Mouse (Mus musculus) thymus, adult 2 months (tissue): ENCODE measurements around the gene Olfr801.

Experiments
- CTCF ChIP-seq: fragments of 200-500 bp; IDR thresholded peaks from 2 replicates; pipeline ENCODE4 v1.5.1; 2012; ENCODE audit warnings: mild to moderate bottlenecking, control low read depth, low read length, moderate library complexity, borderline replicate concordance; ENCODE audit not compliant: control insufficient read depth, poor library complexity, insufficient read depth; ENCODE audit errors: extremely low read depth
- POLR2A ChIP-seq: fragments of 200-500 bp; IDR thresholded peaks from 2 replicates; pipeline ENCODE4 v1.6.1; 2012; ENCODE audit warnings: mild to moderate bottlenecking, low read length, control low read depth, moderate library complexity; ENCODE audit not compliant: control insufficient read depth, poor library complexity, insufficient read depth; ENCODE audit errors: extremely low read depth

- no peak for TF ChIP-seq CTCF
- TF ChIP-seq POLR2A = no peak
These were observed 20.5 kb upstream of the Olfr801 start, which contains the start of gene Olfr803 for GRCm38 (mm10) chr10:129694186-129694585.
